Mouse (Mus musculus): Measurements from ENCODE around the gene Nol4l. TPM values are rescaled to one million over a fixed set of nuclear protein-coding genes. Genes with fewer than 3 reads are reported as not detected.

Nol4l gene
- polyA plus RNA-seq (2015; fragmentation: Illumina TruSeq; extraction: RNeasy Lipid Tissue Mini Kit (QIAGEN cat#74804); ENCODE audit: insufficient read depth, low replicate concordance) = 2.1 TPM

GRCm38 (mm10) chr2:153529931-153530766 is at the start of gene Nol4l:
TSS of gene Nol4l (minus strand) at chr2:153529971.

GRCm38 (mm10) chr2:153492573-153493392 is 37.0 kb downstream of the Nol4l start, which contains the start of gene 4930404H24Rik:
TSS of gene 4930404H24Rik (plus strand) at chr2:153492790.

Other genes starting within 250 kb of the Nol4l start
- gene Kif3b, start 238.6 kb downstream of the Nol4l start, polyA plus RNA-seq (2015; fragmentation: Illumina TruSeq; extraction: RNeasy Lipid Tissue Mini Kit (QIAGEN cat#74804); ENCODE audit: insufficient read depth, low replicate concordance) = 24.9 TPM
- 40.3 TPM for gene Asxl1, start 184.1 kb downstream of the Nol4l start, polyA plus RNA-seq (2015; fragmentation: Illumina TruSeq; extraction: RNeasy Lipid Tissue Mini Kit (QIAGEN cat#74804); ENCODE audit: insufficient read depth, low replicate concordance)
- gene 4930404H24Rik, start 37.2 kb downstream of the Nol4l start, polyA plus RNA-seq (2015; fragmentation: Illumina TruSeq; extraction: RNeasy Lipid Tissue Mini Kit (QIAGEN cat#74804); ENCODE audit: insufficient read depth, low replicate concordance) = not detected
- gene Commd7, start 102.8 kb upstream of the Nol4l start, polyA plus RNA-seq (2015; fragmentation: Illumina TruSeq; extraction: RNeasy Lipid Tissue Mini Kit (QIAGEN cat#74804); ENCODE audit: insufficient read depth, low replicate concordance) = 34.1 TPM
- 5.4 TPM for gene Dnmt3b, start 119.5 kb upstream of the Nol4l start, polyA plus RNA-seq (2015; fragmentation: Illumina TruSeq; extraction: RNeasy Lipid Tissue Mini Kit (QIAGEN cat#74804); ENCODE audit: insufficient read depth, low replicate concordance)
- gene Dnmt3c, start 166.7 kb upstream of the Nol4l start, polyA plus RNA-seq (2015; fragmentation: Illumina TruSeq; extraction: RNeasy Lipid Tissue Mini Kit (QIAGEN cat#74804); ENCODE audit: insufficient read depth, low replicate concordance) = not detected
- gene Mapre1, start 211.3 kb upstream of the Nol4l start, polyA plus RNA-seq (2015; fragmentation: Illumina TruSeq; extraction: RNeasy Lipid Tissue Mini Kit (QIAGEN cat#74804); ENCODE audit: insufficient read depth, low replicate concordance) = 181 TPM
- 0.17 TPM for gene Efcab8, start 250.0 kb upstream of the Nol4l start, polyA plus RNA-seq (2015; fragmentation: Illumina TruSeq; extraction: RNeasy Lipid Tissue Mini Kit (QIAGEN cat#74804); ENCODE audit: insufficient read depth, low replicate concordance)

All from spleen, adult 10 weeks (tissue).